Mouse (Mus musculus) frontal cortex, postnatal 14 days (tissue): ENCODE results near the gene Riox2.

Experiments used
- DNase-seq, 2 experiments: peaks; one replicate each; pipeline ENCODE4 v3.0.0; 2022; ENCODE audit warnings: low spot score in 2 of 2

The Riox2 gene

DNA sequence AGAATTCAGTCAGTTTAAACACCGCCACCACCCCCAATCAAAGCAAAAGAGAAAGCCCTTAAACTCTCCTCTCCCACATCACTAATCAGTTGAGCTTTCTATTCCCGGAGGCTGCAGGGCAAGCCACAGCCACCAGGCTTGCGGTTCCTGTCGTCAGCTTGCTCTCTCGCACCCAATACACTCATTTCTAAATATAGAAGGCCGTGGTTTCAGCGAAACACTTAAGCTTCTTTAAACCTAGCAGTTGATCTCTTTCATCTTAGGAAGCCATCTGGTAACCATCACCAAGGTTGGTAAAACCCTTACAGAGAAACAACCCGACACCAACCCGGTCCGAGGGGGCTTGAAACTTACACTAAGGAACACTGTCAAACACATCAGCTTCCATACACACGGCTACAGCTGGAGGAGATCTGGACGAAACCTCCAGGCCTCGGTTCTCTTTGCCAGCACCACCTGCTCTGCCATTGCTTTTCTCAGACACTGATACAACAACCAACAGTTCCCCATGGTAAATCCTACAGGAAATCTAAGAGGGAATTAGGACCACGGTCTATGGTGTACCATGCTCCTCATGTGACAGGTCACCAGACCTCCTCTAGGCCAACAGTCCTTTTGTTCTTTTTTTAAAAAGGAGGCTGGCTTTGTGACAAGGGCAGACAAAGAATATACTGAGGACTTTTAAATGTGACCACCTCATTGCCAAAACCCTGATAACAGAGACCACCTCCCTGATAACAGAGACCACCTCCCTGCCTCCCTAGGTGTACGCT is 46.1 kb downstream of the Riox2 start:
- DNase-seq, result no peak

DNA sequence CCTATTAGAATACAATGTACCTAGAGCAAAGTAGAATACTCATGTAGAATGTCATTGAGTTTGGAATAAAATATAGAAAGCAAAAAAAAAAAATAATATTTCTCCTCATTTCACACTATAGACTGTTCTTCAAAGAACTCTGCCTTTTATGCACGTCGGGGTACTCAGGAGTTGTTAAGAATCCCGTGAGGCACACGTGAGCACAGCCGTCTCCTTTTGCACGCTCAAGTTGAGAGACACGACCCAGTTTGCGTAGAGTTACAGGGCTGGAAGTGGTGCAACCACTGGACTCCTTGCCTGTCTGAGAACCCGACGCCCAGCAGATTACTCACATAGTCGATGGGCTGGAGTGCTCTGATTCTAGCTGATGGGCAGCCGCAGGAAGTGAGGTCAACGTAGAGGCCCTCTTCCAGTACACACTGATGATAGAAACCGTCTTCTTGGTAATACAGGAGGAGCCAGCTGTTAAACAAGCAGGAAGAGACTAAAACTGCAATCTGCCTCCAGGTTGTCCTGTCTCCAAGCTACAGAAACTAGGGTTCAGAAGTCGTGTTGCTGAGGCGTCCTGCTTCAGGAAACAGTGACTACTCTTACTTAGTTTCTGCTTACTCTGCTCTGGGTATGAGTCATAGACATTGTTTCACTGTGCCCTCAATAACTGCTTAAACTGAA is 50.3 kb downstream of the Riox2 start:
- no peak for DNase-seq

DNA sequence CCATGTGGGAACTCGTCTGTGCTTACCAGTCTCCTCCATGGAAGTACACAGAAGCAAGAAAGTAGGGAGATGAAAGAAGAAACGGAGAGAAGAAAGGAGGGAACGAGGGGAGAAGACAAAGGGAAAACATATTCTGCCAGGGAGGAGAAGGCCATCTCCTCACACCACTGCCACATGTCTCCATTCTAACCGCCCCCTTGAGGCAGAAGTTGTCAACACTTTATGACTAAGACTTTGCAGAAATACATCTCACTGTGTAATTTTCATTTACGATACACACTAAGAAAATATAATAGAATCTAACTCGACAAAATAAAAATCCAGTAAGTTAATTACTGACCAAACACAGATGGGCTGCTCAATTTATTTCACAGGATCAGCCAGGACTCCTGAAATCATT is 55.4 kb downstream of the Riox2 start:
- no peak for DNase-seq

DNA sequence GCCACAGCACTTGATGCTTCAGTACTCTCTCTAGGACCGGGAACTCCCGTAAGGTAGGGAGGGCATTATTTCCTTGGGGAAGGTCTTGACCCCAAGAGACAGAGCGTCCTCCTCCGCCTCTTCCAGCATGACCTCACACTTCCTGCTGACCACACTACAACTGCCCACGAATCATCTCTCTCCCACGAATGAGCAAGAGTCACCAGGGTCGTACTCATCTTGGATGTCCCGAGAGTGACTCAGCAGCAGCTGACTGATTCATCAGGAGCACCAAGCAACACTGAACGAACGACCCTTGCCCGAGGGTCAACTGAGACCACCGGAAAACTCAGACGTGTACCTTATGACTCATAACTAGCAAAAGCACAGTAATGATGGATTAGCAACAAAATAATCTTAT is 58.0 kb downstream of the Riox2 start:
- no peak for DNase-seq

DNA sequence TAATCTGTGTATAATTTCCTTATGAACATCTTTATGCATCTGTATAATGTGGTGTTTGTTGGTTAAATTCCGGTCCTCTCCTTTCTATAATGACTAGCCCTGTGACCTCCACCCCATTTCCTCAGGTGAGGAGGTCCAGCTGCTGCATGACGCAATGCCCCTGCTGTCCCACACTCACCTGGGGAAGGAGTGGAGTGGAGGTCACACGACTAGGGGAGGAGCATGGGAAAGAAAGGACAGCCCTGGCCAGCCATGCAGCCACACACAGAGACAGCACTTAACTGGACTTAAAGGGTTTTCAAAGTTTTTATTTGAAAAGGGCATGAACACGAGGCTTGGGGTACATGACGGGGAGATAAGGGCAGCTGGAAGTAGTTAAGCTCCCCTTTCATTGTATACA is 59.7 kb downstream of the Riox2 start:
- DNase-seq, result no peak

DNA sequence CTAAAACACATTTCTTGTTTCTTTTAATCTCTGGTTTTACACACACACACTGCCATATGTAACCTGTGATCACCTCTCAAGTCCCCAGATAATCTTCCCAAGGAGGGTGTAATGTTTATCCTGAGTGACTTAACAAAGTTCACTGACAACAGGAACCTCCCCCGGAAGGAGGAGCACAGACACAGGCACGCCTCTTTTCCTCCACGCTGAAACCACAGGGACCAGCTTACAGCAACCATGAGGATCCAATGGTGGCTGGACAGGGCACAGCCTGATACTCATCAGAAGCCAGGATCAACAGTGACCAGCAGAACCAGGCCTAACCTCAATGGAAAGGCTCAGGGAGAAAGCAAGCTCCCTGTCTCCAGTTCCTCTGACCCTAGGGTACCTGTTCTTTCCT is 61.0 kb downstream of the Riox2 start:
- no peak for DNase-seq

DNA sequence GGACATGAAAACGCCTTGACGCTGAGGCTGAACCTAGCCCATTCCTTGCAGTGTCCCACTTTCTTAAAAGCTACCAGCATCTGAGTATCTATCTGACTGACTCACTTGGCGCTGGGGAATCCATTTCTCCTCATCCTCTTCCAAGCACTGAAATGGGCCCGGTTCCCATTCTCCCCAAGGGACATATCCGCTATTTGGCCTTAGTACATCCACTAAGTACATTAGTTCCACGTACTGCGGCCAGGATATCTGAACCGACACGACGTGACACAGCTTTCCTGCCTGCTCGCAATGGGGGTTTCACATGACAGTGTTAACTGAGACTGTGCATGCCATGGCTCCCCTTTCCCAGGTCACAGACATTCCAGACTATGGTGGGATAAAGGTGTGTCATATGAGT is 62.8 kb downstream of the Riox2 start:
- no peak for DNase-seq

DNA sequence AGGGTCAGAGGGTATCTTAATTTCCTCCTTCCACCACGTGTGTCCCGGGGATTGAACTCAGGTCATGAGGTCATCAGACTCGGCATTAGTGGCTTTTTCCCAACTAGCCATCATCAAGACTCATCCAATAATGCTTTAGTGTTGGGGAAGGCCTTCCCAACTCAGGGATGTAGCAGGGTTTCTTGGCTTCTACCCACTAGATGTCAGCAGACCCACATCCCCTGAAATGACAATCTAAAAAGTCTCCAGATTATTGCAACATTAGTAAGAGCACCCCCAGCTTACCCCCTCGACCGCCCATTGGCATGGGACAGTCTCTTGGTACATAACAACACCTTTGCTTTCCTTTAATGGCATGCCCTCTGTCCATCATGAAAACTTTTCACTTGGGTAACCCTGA is 64.1 kb downstream of the Riox2 start:
- DNase-seq, result no peak

DNA sequence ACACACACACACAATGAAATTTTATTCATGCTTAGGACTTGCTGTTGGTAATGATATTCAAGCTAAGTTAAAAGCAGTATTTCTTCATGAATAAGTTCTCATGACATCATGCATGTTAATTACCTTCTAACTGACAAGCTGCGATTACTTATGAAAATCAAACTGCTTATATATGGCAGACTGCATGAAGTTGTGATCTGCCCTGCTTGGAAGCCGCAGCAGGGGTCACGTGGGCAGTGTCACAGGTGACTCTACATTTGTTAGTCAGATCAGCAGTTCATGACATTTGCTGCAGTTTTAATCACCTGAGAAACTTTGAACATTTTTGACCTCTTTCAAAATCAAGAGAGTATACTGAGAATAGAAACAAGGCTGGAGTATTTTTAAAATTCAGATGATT is 69.4 kb downstream of the Riox2 start:
- no peak for DNase-seq

DNA sequence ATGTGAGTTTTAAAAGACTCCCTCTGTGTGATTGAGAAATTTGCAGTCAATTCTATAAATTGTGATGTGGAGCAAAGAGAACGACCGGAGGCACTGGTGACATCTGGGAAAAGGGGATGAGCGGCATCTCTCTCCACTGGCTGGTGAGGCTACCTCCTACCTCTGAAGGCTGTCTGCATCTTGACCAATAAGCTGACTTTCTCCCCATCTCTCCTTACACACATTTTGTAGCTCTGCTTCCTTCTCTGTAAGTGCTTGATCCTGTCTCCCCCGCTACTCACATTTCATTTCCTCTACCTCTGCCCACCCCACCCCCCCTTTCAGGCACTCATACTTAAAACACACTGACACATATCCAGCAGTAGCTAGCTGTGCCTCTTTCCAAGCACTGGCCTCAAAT is 69.8 kb downstream of the Riox2 start:
- no peak for DNase-seq
